Mouse (Mus musculus) lung, embryonic 16.5 days (tissue): ENCODE results near the gene Nckap1l. TPM values are rescaled to one million over a fixed set of nuclear protein-coding genes. Genes with fewer than 3 reads are reported as not detected.
"Not testable (repeated sequence)": the region's sequence is repeated elsewhere in the genome, so short reads cannot be mapped to it uniquely, and the experiment has no call there.

Experiments
- ATAC-seq: fragments of 200-750 bp; cut with Nextera tagmentation; 2 replicates; pipeline ENCODE4 v1.8.0; 2017; ENCODE audit warnings: low read depth, mild to moderate bottlenecking, moderate library complexity
- H3K27ac ChIP-seq: fragments of 300-500 bp; sonication (generic); 2 replicates; pipeline ENCODE4 v1.5.1; 2014; ENCODE audit warnings: mild to moderate bottlenecking, control low read depth, low read length
- H3K27me3 ChIP-seq: fragments of 300-500 bp; sonication (generic); 2 replicates; pipeline ENCODE4 v1.6.1; 2014; ENCODE audit warnings: low read depth, low read length, mixed read lengths; ENCODE audit not compliant: control insufficient read depth, insufficient read depth
- H3K36me3 ChIP-seq: fragments of 300-500 bp; sonication (generic); 2 replicates; pipeline ENCODE4 v1.6.1; 2014; ENCODE audit warnings: low read length; ENCODE audit not compliant: control insufficient read depth, insufficient read depth
- H3K4me1 ChIP-seq: fragments of 300-500 bp; sonication (generic); replicated peaks from 2 replicates; pipeline ENCODE4 v1.6.1; 2014; ENCODE audit warnings: low read length, mixed read lengths; ENCODE audit not compliant: control insufficient read depth, insufficient read depth
- H3K4me2 ChIP-seq: fragments of 300-500 bp; sonication (generic); 2 replicates; pipeline ENCODE4 v1.6.1; 2014; ENCODE audit warnings: low read depth, low read length, control low read depth
- H3K4me3 ChIP-seq: fragments of 300-500 bp; sonication (generic); 2 replicates; pipeline ENCODE4 v1.5.1; 2014; ENCODE audit warnings: mild to moderate bottlenecking, low read length, control low read depth
- H3K9ac ChIP-seq: fragments of 300-500 bp; sonication (generic); 2 replicates; pipeline ENCODE4 v1.6.1; 2014; ENCODE audit warnings: low read length, control low read depth
- H3K9me3 ChIP-seq: fragments of 300-500 bp; sonication (generic); 2 replicates; pipeline ENCODE4 v1.6.1; 2016; ENCODE audit warnings: low read length; ENCODE audit not compliant: control insufficient read depth
- WGBS: fragments of 180-500 bp; shearing (Covaris S2); extraction: QIAGEN DNeasy Blood & Tissue Kit; methylation state at CpG from one replicate; pipeline ENCODE4 v1.1.7; 2014; 5-methylcytosine and 5-hydroxymethylcytosine counted together
- polyA plus RNA-seq: library from polyadenylated mRNA; unstranded; fragments of >200 nt; fragmentation: Nextera tagmentation; extraction: Ambion mirVana; gene quantifications from 2 replicates; pipeline ENCODE4 v1.2.1, GENCODE M21; 2015

Gene Nckap1l
- polyA plus RNA-seq: 3.3 and 4.2 TPM in 2 replicates

DNA sequence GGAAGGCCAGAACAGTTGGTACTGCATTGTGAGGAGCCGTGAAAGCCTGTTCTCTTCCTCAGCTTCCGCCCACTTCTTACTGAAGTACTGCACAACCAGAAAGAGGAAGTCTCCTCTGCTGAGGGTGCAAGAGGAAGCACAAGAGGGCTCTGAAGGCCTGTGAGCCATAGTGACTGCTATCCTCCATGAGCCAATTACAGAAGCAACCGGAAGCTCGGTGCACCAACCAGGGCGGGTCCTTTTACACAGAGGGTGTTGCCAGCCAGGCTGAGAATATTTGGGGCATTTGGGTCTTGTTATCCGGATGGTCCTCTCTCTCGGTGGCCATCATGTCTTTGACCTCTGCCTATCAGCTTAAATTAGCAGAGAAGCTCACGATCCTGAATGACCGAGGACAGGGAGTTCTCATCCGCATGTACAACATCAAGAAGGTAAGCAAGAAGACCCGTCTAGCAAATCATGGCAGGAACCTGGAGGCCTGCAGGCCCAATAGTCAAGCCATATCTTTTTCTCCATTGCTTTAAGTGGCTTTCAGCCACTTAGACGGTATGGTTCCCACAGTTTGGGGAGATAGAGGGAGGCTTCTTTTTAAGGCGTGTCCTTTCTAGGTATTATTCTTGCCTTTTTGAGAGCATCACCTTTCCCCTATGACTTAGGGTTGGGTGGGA lies at the start of gene Nckap1l:
Gene Nckap1l (plus strand): TSS at position 244 of the 668 bp plus-strand sequence.
- WGBS: 80% methylated on average over 13 of the region's 13 CpGs
- Histone ChIP-seq H3K4me3 (no peak within 1 kb of the TSS; the same call in 1 of the 2 replicates), H3K4me2 (no peak within 1 kb of the TSS), H3K27me3 (no peaks in the 10 kb centered on the region), H3K27ac (no peak within 1 kb of the TSS), H3K36me3 (no peaks in the 10 kb centered on the region), H3K4me1 (no peaks in the 10 kb centered on the region), H3K9ac (no peak within 1 kb of the TSS), H3K9me3 (no peaks in the 10 kb centered on the region)
- ATAC-seq: no peak; the same call in 1 of the 2 replicates

DNA sequence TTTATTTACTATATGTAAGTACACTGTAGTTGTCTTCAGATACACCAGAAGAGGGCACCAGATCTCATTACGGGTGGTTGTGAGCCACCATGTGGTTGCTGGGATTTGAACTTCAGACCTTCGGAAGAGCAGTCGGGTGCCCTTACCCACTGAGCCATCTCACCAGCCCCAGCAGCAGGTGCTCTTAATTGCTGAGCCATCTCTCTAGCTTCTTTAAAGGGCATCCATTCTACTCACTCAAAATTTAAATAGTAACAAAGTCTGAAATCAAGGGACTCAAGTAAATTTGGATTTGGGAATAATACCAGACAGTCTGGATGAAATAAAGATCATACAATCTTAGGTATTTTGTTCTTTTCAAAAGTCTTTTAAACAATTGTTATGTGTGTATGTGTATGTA lies 48.0 kb upstream of the Nckap1l start:
- H3K27ac ChIP-seq, H3K9ac ChIP-seq, H3K9me3 ChIP-seq, H3K4me1 ChIP-seq, H3K4me2 ChIP-seq, ATAC-seq, H3K4me3 ChIP-seq, H3K27me3 ChIP-seq, H3K36me3 ChIP-seq: not testable (repeated sequence)
- 82% methylated on average over 2 of the region's 3 CpGs for WGBS

DNA sequence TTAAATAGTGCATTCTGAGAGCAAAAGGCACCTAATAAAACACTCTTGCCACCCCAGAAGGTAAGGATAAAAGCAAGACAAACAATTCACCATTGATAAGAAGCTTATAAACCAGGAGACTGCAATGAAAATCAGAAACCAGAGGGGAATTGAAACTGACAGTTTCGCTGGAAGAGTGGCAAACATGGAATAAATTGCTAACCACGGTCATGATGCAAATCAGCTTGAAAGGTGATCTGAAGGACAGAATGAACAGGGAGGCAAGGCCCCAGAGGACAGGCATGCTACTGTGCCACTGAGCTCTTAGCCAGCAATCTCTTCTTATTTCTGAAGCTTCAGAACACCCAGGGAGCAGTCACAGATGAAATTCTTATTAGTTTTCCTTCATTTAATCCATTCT lies 26.6 kb upstream of the Nckap1l start:
- no peaks in the 10 kb centered on the region for H3K27me3 ChIP-seq

DNA sequence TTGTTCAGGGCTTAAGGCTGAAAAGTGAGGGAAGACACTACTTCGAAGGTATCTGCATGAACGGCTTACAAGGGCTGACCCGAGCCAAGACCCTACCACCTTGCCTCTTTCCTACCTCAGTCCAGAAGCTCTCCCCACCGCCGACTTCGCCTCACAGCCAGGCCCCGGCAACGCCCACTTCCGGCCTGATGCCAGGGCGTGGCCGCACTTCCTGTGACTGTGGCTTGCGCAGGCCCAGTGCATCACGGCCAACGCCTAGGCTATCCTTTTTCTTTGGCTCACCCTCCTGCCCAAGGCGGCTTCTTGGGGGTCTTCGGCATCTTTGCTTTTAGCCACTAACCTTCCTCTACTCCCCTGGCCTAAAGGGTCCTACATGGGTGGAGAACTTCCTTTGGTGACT lies 23.4 kb upstream of the Nckap1l start, which contains the start of gene Gtsf1:
Gene Gtsf1 (minus strand): TSS at position 230 of the 400 bp plus-strand sequence.
- no peak for ATAC-seq
- no peak within 1 kb of the TSS for H3K27ac ChIP-seq
- no peak within 1 kb of the TSS for H3K4me3 ChIP-seq
- no peaks in the 10 kb centered on the region for H3K36me3 ChIP-seq
- H3K27me3 ChIP-seq: no peaks in the 10 kb centered on the region
- 84% methylated on average over 16 of the region's 16 CpGs for WGBS
- H3K4me2 ChIP-seq: no peak within 1 kb of the TSS
- no peaks in the 10 kb centered on the region for H3K4me1 ChIP-seq
- H3K9me3 ChIP-seq: no peaks in the 10 kb centered on the region
- H3K9ac ChIP-seq: no peak within 1 kb of the TSS

More for the DNA sequence above, 26.6 kb upstream of the Nckap1l start:
- Histone ChIP-seq H3K9ac (no peak overlapping the region), H3K4me1 (no peaks in the 10 kb centered on the region), H3K36me3 (no peaks in the 10 kb centered on the region), H3K27ac (no peak overlapping the region), H3K4me3 (no peak overlapping the region), H3K4me2 (no peak overlapping the region), H3K9me3 (no peaks in the 10 kb centered on the region)
- ATAC-seq: no peak
- WGBS: 36% methylated on average over 2 of the region's 2 CpGs

DNA sequence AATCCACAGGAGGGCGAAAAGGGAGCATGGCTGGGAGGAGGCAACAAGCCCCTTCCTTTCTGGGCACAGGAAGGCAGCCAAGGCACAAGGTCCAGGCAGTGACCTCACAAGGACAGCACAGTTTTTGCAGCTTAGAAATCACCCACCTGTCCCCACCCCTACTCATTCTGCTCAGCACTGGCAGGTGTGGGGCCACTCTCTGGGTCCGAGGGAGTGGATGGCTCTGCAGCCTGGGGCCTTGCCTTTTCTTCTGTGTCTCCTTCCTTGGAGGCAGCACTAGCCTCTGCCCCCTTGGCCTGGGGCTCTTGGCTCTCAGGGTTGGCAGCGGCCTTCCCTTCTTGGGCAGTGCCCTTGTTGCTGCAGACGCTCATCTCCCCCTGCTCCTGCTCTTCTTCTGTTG lies 7.6 kb upstream of the Nckap1l start:
- H3K4me3 ChIP-seq, H3K9me3 ChIP-seq, ATAC-seq, H3K9ac ChIP-seq, H3K27me3 ChIP-seq, H3K36me3 ChIP-seq, H3K4me1 ChIP-seq, H3K27ac ChIP-seq, H3K4me2 ChIP-seq: not testable (repeated sequence)
- 75% methylated on average over 4 of the region's 4 CpGs for WGBS

DNA sequence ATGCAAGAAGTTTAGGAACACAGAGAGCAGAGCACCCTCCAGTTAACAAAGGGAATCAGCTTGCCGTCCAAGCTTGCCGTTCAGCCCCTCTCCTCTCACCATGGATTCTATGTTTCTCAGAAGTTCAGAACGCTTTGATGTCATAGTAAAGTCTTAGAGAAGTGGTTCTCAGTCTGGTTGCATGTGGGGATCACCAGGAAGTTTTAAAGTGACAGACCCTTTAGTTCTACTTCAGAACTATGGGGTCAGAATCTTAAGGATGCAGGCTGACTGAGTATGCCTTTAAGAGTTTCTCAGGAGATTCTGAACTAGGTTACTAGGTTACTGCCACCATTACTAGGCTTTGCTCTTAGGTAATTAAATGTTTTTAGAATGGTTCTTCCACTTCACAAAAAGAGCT lies 5.2 kb upstream of the Nckap1l start, which contains the start of gene Gtsf2:
Gene Gtsf2 (minus strand): TSS at position 101 of the 400 bp plus-strand sequence.
- H3K9ac ChIP-seq: no peak within 1 kb of the TSS
- no peaks in the 10 kb centered on the region for H3K27me3 ChIP-seq
- ATAC-seq: no peak
- no peak within 1 kb of the TSS for H3K4me2 ChIP-seq
- no peaks in the 10 kb centered on the region for H3K4me1 ChIP-seq
- 25% methylated on average over 3 of the region's 3 CpGs for WGBS
- no peak within 1 kb of the TSS for H3K27ac ChIP-seq
- H3K4me3 ChIP-seq: no peak within 1 kb of the TSS
- H3K9me3 ChIP-seq: no peaks in the 10 kb centered on the region
- no peaks in the 10 kb centered on the region for H3K36me3 ChIP-seq

DNA sequence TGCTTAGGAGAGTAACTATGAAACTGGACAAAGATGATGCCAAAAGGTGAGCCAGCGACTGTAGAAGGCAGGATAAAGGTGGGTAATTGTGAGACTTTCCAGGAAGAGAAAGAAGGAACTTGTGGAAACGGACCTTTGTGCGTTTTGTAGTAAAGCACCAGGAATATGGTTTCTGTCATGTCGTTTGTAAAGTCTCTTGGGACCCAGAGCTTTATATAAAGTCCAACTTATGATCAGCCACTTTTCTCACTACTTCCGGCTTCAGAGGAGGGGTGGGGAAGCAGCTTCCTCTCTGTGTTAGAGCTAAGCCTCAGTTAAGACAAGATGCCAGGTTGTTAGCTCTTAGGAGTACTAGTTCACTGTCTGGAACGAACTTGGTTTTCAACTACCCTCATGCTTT lies 855 bp downstream of the Nckap1l start:
- H3K9ac ChIP-seq: no peak overlapping the region
- no peak overlapping the region for H3K27ac ChIP-seq
- H3K4me2 ChIP-seq: no peak overlapping the region
- H3K4me3 ChIP-seq: no peak overlapping the region
- H3K4me1 ChIP-seq: no peaks in the 10 kb centered on the region
- H3K9me3 ChIP-seq: no peaks in the 10 kb centered on the region
- no peak for ATAC-seq
- H3K27me3 ChIP-seq: no peaks in the 10 kb centered on the region
- WGBS: 73% methylated on average over 6 of the region's 6 CpGs
- no peaks in the 10 kb centered on the region for H3K36me3 ChIP-seq

DNA sequence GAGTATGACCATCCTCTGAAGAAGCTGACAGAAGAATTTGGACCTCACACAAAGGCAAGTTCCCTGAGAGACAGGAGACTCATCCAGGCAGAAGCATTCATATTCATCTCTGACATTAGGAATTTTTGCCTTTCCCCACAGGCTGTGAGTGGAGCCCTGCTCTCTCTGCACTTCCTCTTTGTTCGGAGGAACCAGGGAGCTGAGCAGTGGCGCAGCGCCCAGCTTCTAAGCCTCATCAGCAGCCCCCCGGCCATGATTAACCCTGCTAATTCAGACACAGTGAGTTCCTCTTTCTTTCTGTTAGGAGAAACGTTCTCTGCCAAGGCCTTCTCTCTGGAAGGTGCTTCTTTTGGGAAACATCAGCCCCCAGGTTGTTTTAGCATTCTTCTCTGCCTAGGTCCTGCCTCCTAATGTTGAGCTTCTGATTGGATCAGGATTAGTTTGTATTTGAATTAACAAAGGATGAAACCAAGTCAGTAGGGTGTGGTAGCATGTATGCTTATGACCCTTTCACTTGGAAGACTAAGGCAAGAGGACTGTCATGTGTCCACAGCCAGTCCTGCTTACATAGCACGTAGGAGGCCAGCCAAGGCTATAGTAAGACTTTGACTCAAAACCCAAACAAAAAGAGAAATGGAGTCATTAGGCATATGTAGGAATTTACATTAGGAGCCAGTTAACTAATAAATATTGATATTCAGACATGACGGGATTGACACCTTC lies 9.1 kb downstream of the Nckap1l start:
- ATAC-seq: peak; percentile 43; the same call in 1 of the 2 replicates
- no peak overlapping the region for H3K4me3 ChIP-seq
- WGBS: 54% methylated on average over 7 of the region's 7 CpGs
- no peak overlapping the region for H3K4me2 ChIP-seq
- no peaks in the 10 kb centered on the region for H3K27me3 ChIP-seq
- no peaks in the 10 kb centered on the region for H3K36me3 ChIP-seq
- no peaks in the 10 kb centered on the region for H3K9me3 ChIP-seq
- H3K9ac ChIP-seq: no peak overlapping the region
- no peaks in the 10 kb centered on the region for H3K4me1 ChIP-seq
- no peak overlapping the region for H3K27ac ChIP-seq

DNA sequence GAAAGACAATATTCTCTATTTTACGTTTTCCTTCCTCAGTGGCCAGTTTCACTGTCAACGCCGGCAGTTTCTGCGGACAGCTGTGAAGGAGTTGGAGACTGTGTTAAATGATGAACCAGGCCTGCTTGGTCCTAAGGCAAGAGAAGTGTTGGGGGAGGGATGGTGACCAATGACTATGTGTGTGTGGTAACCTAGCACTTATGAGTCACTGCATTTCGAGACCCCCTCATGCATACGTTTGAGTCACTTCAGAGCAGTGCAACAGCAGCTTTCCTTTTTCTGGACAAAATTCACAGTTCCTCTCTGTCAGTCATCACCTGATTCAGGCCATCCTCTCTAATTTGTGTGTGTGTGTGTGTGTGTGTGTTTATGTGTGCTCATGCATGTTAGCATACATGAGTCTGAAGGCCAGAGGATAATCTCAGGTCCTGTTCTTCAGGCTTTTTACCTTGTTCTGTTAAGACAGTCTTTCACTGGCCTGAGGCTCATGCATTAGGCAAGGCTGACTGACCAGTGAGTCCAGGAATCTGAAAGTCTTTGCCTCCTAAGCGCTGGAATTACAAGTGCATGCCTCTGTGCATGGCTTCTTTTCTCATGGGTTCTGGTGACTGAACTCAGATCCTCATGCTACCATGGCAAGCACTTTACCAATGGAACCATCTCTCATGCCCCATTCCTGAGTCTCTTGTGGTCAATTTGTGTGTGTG lies 18.0 kb downstream of the Nckap1l start:
- WGBS: 66% methylated on average over 7 of the region's 7 CpGs
- Histone ChIP-seq H3K27me3 (no peaks in the 10 kb centered on the region), H3K36me3 (no peaks in the 10 kb centered on the region), H3K4me2 (no peak overlapping the region), H3K4me3 (no peak overlapping the region), H3K9ac (no peak overlapping the region), H3K9me3 (no peaks in the 10 kb centered on the region), H3K4me1 (no peaks in the 10 kb centered on the region), H3K27ac (no peak overlapping the region)
- no peak for ATAC-seq
